Mouse (Mus musculus) spleen, postnatal 4 days (tissue): ENCODE results near the gene Zfp592.

Source experiments
- DNase-seq, 2 experiments: peaks; one replicate each; pipeline ENCODE4 v3.0.0; 2022; ENCODE audit warnings: low spot score in 2 of 2

Zfp592 gene

DNA sequence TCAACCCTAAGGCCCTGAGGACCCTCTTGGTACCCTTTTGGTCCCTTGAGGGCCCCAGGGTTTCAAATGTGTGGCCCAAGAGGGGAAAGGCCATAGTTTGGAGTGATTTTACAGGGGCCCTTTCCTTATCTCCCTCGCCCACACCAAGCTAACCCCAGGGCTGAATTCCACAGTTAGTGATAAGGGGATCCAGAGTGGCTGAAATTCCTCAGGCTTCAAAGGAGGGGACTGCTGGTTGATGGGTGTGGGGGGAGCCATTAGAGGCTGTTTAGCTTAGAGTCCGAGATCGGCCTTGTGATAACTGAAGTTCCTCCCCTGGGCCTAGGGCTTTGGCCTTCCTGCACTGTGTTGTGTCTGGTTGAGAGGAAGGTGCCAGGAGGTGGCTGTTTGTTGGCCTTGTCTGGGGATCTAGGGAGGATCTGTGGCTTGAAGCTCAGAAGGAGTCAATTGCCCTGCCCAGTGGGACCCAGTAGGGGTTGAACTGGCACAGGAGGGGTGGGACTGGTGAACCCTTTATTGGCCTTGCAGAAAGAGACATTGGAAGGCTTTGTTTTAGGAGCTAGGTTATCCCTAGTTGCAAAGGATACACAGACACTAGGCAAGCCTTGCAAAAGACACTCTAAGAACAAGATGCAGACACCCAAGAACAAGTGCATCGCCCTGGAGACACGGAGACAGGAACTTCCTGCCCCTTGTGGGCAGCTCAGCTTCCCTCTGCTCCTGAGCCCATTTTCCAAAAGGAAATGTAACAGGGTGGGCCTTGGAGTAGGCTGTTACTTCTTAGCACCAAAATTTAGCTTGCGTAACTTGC lies 64.6 kb downstream of the Zfp592 start:
- peak in 1 of 2 experiments; percentile 22 for DNase-seq

DNA sequence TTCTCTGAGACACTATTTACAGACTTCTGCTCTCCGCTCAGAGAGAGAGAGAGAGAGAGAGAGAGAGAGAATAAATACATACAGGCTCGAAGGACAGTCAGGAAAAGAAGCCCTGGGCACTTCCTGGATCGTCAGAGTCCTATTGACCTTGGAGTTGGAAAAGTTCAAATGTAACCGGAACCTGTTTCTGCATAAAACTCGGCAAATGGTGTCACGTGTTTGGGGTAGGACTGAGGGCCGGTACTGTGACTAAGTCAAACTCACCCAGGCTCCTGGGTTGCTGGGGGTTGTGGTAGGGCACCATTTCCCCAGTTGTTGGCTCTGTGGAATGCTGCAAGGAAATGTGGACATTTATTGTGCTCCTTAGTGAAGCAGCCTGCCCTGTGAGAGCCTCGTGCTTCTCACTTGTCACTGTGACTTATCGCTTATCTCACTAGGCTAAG lies 65.3 kb downstream of the Zfp592 start:
- DNase-seq = no peak

DNA sequence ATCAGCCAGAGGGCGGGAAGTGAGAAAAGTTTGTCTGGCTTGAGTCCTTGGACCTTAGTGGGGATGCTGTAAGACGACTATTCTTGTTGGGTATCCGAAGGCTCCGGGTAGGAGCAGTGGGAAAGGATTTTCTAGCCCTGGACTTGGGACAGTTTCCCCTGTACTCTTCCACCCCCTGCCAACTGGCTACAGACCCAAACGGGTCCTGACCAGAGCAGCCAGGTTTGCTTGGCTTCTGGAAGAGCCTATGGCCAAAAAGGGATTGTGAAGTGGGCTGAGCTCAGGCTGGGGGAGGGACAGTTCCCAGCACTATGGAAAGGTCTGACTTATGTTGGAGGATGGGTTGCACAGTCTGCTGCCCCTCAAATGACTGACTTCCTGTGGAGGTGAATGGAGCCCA lies 65.9 kb downstream of the Zfp592 start:
- no peak for DNase-seq

DNA sequence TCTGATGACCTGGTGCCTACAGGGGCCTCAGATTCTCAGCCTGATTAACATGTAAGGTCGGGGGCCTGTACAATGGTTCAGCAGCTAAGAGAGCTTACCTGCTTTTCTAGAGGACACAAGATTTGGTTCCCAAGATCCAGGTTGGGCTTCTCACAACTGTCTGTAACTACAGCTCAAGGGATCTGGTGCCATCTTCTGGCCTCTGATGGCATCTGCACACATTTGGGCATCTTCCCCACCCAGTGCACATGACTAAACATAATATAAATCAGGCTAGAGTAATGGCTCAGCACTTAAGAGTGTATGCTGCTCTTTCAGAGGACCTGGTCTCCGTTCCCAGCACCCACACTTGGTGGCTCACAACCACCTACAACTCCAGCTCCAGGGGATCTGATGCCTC lies 67.4 kb downstream of the Zfp592 start:
- DNase-seq = peak in 1 of 2 experiments; percentile 53

DNA sequence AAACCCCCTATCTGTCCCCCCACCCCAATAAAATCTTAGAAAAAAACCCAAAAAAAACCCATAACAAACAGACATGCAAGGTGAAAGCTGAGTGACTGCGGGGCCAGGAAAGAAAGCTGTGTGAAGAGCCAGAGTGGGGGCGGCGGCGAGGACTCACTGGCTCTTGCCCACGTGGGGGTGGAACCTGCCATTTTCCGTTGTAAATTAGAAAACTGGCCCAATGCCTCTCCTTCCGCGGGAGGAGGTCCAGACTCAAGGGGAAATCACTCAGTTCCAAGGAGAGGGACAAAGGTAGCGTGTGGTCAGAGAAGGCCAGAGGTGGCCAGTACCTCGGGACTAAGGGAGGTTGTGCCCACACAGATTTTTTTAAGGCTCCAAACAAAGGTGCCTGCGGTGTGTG lies 68.5 kb downstream of the Zfp592 start:
- no peak for DNase-seq

DNA sequence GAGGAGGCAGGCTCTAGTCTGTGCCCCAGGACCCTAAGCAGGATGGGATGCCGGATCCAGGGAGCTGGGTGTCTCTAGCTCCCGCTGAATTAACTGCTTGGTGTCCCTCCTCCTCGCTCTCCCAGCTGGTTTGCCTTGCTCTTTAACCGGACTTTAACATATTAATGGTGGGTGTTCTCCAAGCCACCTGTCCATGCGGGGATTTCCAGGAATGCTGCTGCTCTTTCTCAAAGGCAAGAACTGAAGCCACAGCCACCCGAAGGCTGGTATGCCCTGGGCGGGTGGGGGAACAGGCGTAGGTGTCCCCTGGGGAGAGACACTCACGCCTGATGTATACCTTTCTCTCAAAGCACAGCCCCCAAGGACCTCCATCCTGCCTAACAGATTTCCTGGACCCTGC lies 69.9 kb downstream of the Zfp592 start:
- no peak for DNase-seq

DNA sequence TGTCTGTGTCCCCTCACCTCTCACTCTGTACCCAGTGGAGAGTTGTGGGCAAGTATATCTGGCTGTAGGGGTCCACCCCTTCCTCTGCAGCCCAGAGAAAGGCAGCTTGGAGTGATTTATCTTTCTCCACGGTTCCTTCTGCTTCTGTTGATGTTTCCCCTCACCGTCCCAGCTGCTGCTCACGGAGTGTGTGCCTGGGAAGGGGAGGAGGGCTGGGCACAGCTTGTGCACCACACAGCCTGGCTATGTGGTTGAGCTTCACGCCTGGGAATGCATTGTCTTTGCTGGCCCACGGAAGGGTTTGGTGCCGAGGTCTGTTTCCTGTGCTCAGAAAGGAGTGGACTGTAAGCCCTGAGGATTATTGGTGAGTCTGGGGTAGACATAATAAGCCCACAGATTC lies 73.2 kb downstream of the Zfp592 start:
- no peak for DNase-seq

DNA sequence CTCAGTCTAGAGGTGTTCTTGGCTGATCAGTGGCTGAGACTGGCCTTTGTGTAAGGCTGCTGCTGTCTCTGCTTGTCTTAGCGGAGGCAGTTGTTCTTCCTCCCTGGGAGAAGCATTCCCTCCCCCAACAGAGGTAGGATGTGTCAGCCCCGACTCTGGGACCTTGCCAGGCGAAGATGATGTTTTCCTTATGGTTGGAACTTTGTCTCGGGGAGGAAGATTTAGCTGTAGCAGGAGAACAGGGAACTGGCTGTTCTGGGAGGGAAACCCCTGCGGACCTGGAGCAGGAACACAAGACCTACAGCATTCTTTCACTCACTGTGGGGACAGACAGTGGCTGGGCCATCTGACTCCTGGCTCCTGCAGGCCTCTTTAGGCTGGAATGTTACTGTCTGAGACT lies 79.0 kb downstream of the Zfp592 start:
- DNase-seq = no peak

DNA sequence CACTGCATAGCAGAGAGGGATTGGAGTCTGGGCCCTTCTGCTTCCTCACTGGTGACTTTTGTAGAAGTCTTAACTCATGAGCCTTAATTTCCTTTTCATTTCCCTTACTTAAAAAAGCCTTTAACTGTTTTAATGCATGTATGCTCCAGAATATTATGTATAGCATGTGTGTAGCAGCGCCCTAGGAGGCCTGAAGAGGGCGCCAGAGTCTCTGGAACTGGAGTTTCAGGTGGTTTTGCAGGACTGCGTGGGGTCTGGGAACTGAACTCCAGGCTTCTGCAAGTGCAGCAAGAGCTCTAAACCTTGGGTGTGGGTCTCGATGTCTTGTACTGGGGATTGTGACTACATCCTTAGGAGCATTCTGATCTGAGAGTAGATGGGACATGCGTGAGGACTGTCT lies 79.8 kb downstream of the Zfp592 start:
- DNase-seq = no peak

DNA sequence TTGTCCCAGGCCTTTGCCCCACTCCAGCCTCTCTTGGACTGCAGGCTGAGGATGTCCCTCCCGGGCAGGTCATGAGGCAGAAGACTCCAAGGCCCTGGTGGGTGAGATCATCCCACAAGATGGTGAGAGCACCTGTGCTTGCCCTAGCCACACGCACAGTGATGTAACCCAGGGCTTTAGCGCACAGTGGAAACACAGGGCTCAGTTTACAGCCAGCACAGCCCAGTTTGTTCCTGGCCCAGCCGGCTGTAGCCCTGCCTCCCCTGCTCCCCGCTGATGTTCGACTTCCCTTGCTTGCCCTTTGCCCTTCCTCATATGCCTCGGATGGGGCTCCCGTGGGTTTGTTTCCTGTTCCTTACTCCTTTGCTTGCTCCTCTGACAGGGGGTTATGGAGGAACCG lies 81.1 kb downstream of the Zfp592 start:
- no peak for DNase-seq

DNA sequence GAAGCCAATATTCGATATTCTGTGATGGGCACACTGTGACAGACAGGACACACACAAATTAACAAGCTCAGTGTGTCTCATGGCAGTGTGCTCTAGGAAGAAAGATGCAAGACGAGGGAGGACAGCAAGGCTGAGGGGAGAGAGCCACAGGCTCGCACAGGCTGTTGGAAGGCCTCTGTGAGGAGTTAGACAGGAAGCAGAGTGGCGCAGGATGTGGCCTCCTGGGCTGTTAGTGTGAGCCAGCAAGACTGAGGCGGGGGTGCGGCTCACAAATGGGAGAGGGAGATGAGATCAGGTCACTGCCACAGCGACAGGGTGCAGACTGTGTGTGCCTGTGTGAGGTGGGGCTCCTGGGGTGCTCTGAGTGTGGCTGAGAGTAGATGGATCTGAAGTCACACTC lies 81.8 kb downstream of the Zfp592 start:
- no peak for DNase-seq

DNA sequence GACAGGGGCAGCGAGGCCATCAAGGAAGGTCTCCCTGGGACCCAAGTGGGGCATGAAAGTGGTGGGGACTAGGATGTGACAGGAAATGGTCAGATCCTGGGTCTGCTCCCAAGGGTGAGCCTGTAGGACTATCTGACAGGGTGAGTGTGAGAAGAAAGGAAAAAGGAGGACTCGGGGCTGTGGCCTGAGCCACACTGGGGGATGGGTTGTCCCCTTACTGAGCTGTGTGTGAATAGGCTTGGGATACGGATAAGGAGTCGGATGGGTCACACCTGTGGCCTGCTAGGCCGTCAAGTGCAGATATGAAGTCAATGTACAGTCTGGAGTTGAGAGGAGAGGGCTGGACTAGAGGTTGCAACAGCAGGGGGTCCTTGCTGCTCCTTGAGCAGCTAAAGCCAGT lies 82.3 kb downstream of the Zfp592 start:
- no peak for DNase-seq

DNA sequence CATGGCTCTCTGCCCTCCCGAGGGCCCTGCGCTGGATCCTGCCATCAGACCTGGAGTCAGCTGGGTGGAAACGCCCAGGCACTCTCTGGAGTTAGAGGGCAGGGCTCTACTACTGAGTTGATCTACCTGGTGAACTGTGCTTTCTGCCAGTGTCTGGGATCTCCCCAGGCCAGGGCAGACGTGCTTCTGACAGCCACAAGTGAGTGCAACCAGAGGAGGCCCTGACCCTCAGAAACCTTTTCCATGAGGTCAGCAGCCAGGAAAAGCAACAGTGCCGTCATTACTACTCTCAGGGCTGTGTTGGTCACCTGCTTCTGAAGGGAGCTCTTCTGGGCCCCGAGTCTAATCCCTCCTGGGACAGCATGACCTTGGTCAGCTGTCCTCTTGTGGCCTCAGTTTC lies 83.5 kb downstream of the Zfp592 start:
- no peak for DNase-seq

DNA sequence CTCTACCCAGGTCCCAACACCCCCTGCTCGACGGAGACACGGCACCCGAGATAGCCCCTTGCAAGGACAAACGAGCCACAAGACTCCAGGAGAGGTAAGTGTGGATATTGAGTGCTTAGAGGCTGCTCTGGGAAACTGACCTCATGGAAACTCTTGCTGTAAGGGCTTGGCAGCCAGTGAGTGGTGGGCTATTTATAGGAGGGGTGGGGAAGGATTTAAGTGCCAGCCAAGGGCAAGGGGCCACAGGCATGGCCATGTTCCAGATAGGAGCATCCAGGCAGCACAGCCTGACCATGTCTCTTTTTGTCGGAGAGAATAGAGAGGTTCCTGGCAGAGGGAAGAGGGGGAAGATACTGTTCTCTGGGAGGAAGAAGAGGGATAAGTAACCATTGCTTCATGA lies 85.3 kb downstream of the Zfp592 start:
- DNase-seq = no peak

DNA sequence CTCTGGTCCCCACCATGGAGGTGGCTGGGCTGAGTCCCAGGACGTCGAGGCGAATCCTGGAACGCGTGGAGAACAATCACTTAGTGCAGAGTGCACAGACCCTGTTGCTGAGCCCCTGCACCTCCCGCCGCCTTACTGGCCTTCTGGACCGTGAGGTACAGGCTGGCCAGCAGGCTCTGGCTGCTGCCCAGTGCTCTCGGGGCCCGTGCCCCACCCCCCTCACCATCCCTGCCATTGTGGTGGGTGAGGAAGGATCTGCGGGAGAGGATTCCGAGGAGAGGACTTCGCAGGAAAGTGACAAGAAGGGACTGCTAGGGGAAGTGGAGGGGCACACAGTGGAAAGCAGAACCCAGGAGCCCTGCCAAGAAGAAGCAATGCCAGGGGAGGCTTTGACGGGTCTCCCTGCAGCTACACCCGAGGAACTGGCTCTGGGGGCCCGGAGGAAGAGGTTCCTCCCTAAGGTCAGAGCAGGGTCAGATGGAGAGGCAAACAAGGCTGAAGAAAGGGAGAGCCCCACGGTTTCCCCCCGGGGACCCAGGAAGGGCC lies 100.0 kb downstream of the Zfp592 start:
- DNase-seq = peak in 1 of 2 experiments; percentile 63

DNA sequence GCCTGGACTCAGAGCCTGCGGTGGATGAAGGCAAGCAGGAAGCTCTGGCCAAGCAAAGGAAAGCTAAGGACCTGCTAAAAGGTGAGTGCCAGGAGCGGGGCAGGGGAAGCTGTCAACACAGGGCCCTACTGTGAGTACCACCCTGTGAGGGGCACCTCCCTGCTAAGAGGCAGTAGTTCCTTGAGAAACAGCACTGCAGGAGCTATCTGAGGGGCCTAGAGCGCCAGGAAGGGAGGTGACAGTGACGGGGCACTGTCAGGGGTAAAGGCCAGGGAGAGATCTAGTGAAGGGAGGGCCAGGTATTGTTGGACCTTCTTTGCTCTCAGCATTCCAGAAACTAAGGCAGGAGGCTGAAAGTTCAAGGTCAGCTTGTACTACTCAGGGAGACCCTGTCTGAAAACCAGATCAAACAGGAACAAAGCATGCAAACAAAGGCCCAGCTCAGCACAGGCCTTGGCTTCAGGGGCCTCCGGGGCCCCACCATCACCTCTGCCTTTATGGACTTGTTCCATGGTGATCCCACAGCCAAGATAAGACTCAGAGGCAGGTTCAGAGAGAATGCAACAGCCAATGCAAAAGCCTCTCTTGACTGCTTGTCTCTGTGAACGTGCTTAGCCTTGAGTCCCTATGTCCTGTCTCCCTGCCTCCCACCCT lies 100.8 kb downstream of the Zfp592 start:
- no peak for DNase-seq
